Mouse (Mus musculus) small intestine, adult 2 months (tissue): Measurements from ENCODE around the gene Large2. TPM values are rescaled to one million over a fixed set of nuclear protein-coding genes. Genes with fewer than 3 reads are reported as not detected.

Experiments used
- H3K27ac ChIP-seq: fragments of 200-500 bp; 2 replicates; pipeline ENCODE4 v1.5.1; 2012; ENCODE audit warnings: low read depth, low read length, control low read depth, inconsistent platforms; ENCODE audit not compliant: insufficient read depth
- H3K27me3 ChIP-seq: fragments of 200-500 bp; 2 replicates; pipeline ENCODE4 v1.6.1; 2012; ENCODE audit warnings: mild to moderate bottlenecking, moderate library complexity, low read length, inconsistent platforms; ENCODE audit not compliant: control insufficient read depth, insufficient read depth
- H3K36me3 ChIP-seq: fragments of 200-500 bp; 2 replicates; pipeline ENCODE4 v1.6.1; 2012; ENCODE audit warnings: mild to moderate bottlenecking, low read length, control low read depth, inconsistent platforms; ENCODE audit not compliant: control insufficient read depth, insufficient read depth
- H3K4me1 ChIP-seq: fragments of 200-500 bp; 2 replicates; pipeline ENCODE4 v1.6.1; 2012; ENCODE audit warnings: low read length, inconsistent platforms, mixed read lengths; ENCODE audit not compliant: control insufficient read depth, insufficient read depth, insufficient read length
- H3K4me3 ChIP-seq: fragments of 200-500 bp; 2 replicates; pipeline ENCODE4 v1.5.1; 2012; ENCODE audit warnings: low read depth, mild to moderate bottlenecking, control low read depth, inconsistent platforms, low read length, moderate library complexity
- CTCF ChIP-seq: fragments of 200-500 bp; IDR thresholded peaks from 2 replicates; pipeline ENCODE4 v1.5.1; 2012; ENCODE audit warnings: low read depth, mild to moderate bottlenecking, control low read depth, inconsistent platforms, low read length, moderate library complexity, mixed read lengths; ENCODE audit not compliant: insufficient replicate concordance, insufficient read length; ENCODE audit errors: extremely low read depth
- POLR2A ChIP-seq: fragments of 200-500 bp; IDR thresholded peaks from 2 replicates; pipeline ENCODE4 v1.6.1; 2012; ENCODE audit warnings: low read depth, mild to moderate bottlenecking, control low read depth, inconsistent platforms, low read length, moderate library complexity
- WGBS: fragments of 180-500 bp; shearing (Covaris S2); methylation state at CpG from one replicate; pipeline ENCODE4 v1.1.7; 2018; 5-methylcytosine and 5-hydroxymethylcytosine counted together
- polyA plus RNA-seq: library from polyadenylated mRNA; depleted of rRNA; stranded (reverse); fragments of >200 nt; gene quantifications from 2 replicates; pipeline ENCODE4 v1.2.3, GENCODE M21; 2012; rRNA removed

Large2 gene
- polyA plus RNA-seq, 1 experiment: 12.3 TPM

DNA sequence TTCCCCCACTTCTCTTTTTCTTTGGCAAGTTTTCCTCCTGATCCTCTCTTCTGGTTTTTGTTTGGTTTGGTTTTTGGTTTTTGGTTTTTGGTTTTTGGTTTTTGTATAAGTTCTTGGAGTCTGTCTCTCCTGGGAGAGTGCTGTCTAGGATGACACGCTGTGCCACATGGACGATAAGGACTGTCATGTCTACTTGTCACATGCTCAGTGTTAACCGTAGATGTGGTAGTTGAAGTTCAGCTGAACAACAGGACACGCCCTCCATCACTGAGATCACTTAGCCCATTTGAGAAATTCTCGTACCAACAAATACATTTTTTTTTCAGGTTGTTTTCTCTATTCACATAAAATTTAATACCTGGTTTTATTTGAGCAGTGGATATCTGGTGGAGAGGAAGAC is 57.4 kb downstream of the Large2 start:
- Histone ChIP-seq H3K27ac (no peak overlapping the region), H3K4me1 (no peaks in the 10 kb centered on the region), H3K4me3 (no peak overlapping the region), H3K27me3 (no peaks in the 10 kb centered on the region), H3K36me3 (peaks cover 5% of the 10 kb centered on the region)
- WGBS: 82% methylated on average over 5 of the region's 5 CpGs
- TF ChIP-seq CTCF (no peak), POLR2A (no peak)

DNA sequence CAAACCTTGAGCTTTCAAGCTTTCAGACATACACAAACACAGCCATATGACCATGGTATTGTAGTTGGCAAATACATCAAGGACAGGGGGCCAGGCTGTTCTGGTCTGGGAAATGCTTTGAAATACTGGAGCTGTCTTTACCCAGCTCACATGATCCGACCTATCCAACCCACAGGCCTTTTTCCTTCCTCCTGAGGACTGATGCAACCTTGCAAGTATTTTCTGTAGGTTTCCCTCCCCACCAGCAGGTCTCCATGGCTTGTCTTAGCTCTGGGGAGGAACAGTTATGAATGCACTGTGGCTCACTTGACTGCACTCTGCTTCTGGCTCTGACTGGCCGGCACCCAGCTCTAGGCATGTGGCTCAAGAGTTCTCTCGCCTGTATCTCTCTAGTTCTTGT is 58.0 kb downstream of the Large2 start:
- no peak overlapping the region for H3K27ac ChIP-seq
- no peaks in the 10 kb centered on the region for H3K4me1 ChIP-seq
- H3K27me3 ChIP-seq: no peaks in the 10 kb centered on the region
- TF ChIP-seq POLR2A (no peak), CTCF (no peak)
- no peak overlapping the region for H3K4me3 ChIP-seq
- peaks cover 4% of the 10 kb centered on the region; the same call in 1 of the 2 replicates for H3K36me3 ChIP-seq
- WGBS: 74% methylated on average over 3 of the region's 3 CpGs

Other genes starting within 250 kb of the Large2 start
- 71.2 and 157 TPM in 2 replicates for gene Pex16, start 193 bp downstream of the Large2 start, polyA plus RNA-seq
- gene 1700029I15Rik, start 7.7 kb upstream of the Large2 start, polyA plus RNA-seq: 3.5 and 7.4 TPM in 2 replicates
- 4.7 and 5.3 TPM in 2 replicates for gene Mapk8ip1, start 26.4 kb upstream of the Large2 start, polyA plus RNA-seq
- 4.7 and 13.1 TPM in 2 replicates for gene Cry2, start 59.2 kb upstream of the Large2 start, polyA plus RNA-seq
- gene Slc35c1, start 85.7 kb upstream of the Large2 start, polyA plus RNA-seq: 124 and 160 TPM in 2 replicates
- gene Chst1, start 224.8 kb upstream of the Large2 start, polyA plus RNA-seq: 3.1 and 5.5 TPM in 2 replicates